Mouse (Mus musculus) liver, embryonic 13.5 days (tissue): ENCODE measurements around the gene Eef2kmt. TPM values are rescaled to one million over a fixed set of nuclear protein-coding genes. Genes with fewer than 3 reads are reported as not detected.

Source experiments
- ATAC-seq: fragments of 200-750 bp; cut with Nextera tagmentation; 2 replicates; pipeline ENCODE4 v1.8.0; 2017; ENCODE audit warnings: low read depth, mild to moderate bottlenecking, moderate number of reproducible peaks, moderate library complexity
- DNase-seq: peaks from one replicate; pipeline ENCODE4 v3.0.0; 2022
- H3K27ac ChIP-seq: fragments of 300-500 bp; sonication (generic); 2 replicates; pipeline ENCODE4 v1.5.1; 2015; ENCODE audit warnings: moderate library complexity, mild to moderate bottlenecking, inconsistent platforms
- H3K27me3 ChIP-seq: fragments of 300-500 bp; sonication (generic); 2 replicates; pipeline ENCODE4 v1.6.1; 2015; ENCODE audit warnings: mild to moderate bottlenecking, inconsistent platforms
- H3K36me3 ChIP-seq: fragments of 300-500 bp; sonication (generic); 2 replicates; pipeline ENCODE4 v1.6.1; 2015; ENCODE audit warnings: mild to moderate bottlenecking, inconsistent platforms
- H3K4me1 ChIP-seq: fragments of 300-500 bp; sonication (generic); replicated peaks from 2 replicates; pipeline ENCODE4 v1.6.1; 2015; ENCODE audit warnings: inconsistent platforms
- H3K4me2 ChIP-seq: fragments of 300-500 bp; sonication (generic); 2 replicates; pipeline ENCODE4 v1.6.1; 2015; ENCODE audit warnings: inconsistent platforms, mild to moderate bottlenecking, moderate library complexity
- H3K4me3 ChIP-seq: fragments of 300-500 bp; sonication (generic); replicated peaks from 2 replicates; pipeline ENCODE4 v1.5.1; 2015; ENCODE audit warnings: mild to moderate bottlenecking, inconsistent platforms
- H3K9ac ChIP-seq: fragments of 300-500 bp; sonication (generic); 2 replicates; pipeline ENCODE4 v1.6.1; 2015; ENCODE audit warnings: mild to moderate bottlenecking, inconsistent platforms
- H3K9me3 ChIP-seq: fragments of 300-500 bp; sonication (generic); replicated peaks from 2 replicates; pipeline ENCODE4 v1.6.1; 2016; ENCODE audit warnings: inconsistent platforms
- WGBS: fragments of 180-500 bp; shearing (Covaris S2); methylation state at CpG from one replicate; pipeline ENCODE4 v1.1.7; 2015; ENCODE audit not compliant: insufficient replicate concordance; 5-methylcytosine and 5-hydroxymethylcytosine counted together
- polyA plus RNA-seq: library from polyadenylated mRNA; unstranded; fragments of >200 nt; fragmentation: Nextera tagmentation; extraction: Ambion mirVana; gene quantifications from 2 replicates; pipeline ENCODE4 v1.2.1, GENCODE M21; 2015

Gene Eef2kmt
- polyA plus RNA-seq, 1 experiment from 2014 or later = 15.0 TPM

GRCm38 (mm10) chr16:5217341-5218133 lies 38.2 kb downstream of the Eef2kmt start:
- no peaks in the 10 kb centered on the region for H3K27me3 ChIP-seq
- no peak overlapping the region for H3K9ac ChIP-seq
- DNase-seq (no peak), ATAC-seq (no peak)
- H3K4me3 ChIP-seq = no peak overlapping the region
- H3K4me2 ChIP-seq = no peak overlapping the region
- no peaks in the 10 kb centered on the region for H3K36me3 ChIP-seq
- H3K27ac ChIP-seq = no peak overlapping the region
- no peaks in the 10 kb centered on the region for H3K4me1 ChIP-seq
- no peaks in the 10 kb centered on the region for H3K9me3 ChIP-seq
- 54% methylated on average over 5 of the region's 5 CpGs for WGBS

- H3K9me3 ChIP-seq = no peaks in the 10 kb centered on the region
Measured at GRCm38 (mm10) chr16:5216686-5217085, 39.1 kb downstream of the Eef2kmt start.

GRCm38 (mm10) chr16:5214126-5214525 lies 41.7 kb downstream of the Eef2kmt start:
- no peak for DNase-seq
- no peak for ATAC-seq

More at GRCm38 (mm10) chr16:5216686-5217085, 39.1 kb downstream of the Eef2kmt start:
- DNase-seq = no peak
- H3K27me3 ChIP-seq = no peaks in the 10 kb centered on the region
- H3K4me2 ChIP-seq = no peak overlapping the region
- H3K9ac ChIP-seq = no peak overlapping the region
- WGBS = 41% methylated on average over 6 of the region's 6 CpGs
- no peak for ATAC-seq
- H3K4me3 ChIP-seq = no peak overlapping the region
- no peaks in the 10 kb centered on the region for H3K4me1 ChIP-seq
- H3K27ac ChIP-seq = no peak overlapping the region
- H3K36me3 ChIP-seq = no peaks in the 10 kb centered on the region

GRCm38 (mm10) chr16:5212150-5212549 lies 43.6 kb downstream of the Eef2kmt start:
- no peaks in the 10 kb centered on the region for H3K27me3 ChIP-seq
- H3K4me1 ChIP-seq = no peaks in the 10 kb centered on the region
- no peak overlapping the region for H3K4me2 ChIP-seq
- ATAC-seq (no peak), DNase-seq (no peak)
- WGBS = 61% methylated on average over 3 of the region's 3 CpGs
- H3K27ac ChIP-seq = no peak overlapping the region
- no peaks in the 10 kb centered on the region for H3K9me3 ChIP-seq
- H3K4me3 ChIP-seq = no peak overlapping the region
- no peaks in the 10 kb centered on the region for H3K36me3 ChIP-seq
- H3K9ac ChIP-seq = no peak overlapping the region

More at GRCm38 (mm10) chr16:5214126-5214525, 41.7 kb downstream of the Eef2kmt start:
- no peaks in the 10 kb centered on the region for H3K9me3 ChIP-seq
- no peak overlapping the region for H3K4me2 ChIP-seq
- no peaks in the 10 kb centered on the region for H3K4me1 ChIP-seq
- H3K36me3 ChIP-seq = no peaks in the 10 kb centered on the region
- 76% methylated on average over 2 of the region's 2 CpGs for WGBS
- no peak overlapping the region for H3K9ac ChIP-seq
- H3K4me3 ChIP-seq = no peak overlapping the region
- H3K27ac ChIP-seq = no peak overlapping the region
- H3K27me3 ChIP-seq = no peaks in the 10 kb centered on the region

- Histone ChIP-seq H3K27ac (no peak overlapping the region), H3K9ac (no peak overlapping the region), H3K4me1 (no peaks in the 10 kb centered on the region), H3K36me3 (no peaks in the 10 kb centered on the region), H3K4me2 (no peak overlapping the region), H3K27me3 (no peaks in the 10 kb centered on the region), H3K9me3 (no peaks in the 10 kb centered on the region), H3K4me3 (no peak overlapping the region)
- 23% methylated on average over 2 of the region's 2 CpGs for WGBS
- DNase-seq (no peak), ATAC-seq (no peak)
Measured at GRCm38 (mm10) chr16:5210365-5210764, 45.4 kb downstream of the Eef2kmt start.

- H3K4me2 ChIP-seq = no peak overlapping the region
- peaks cover 23% of the 10 kb centered on the region for H3K4me1 ChIP-seq
- H3K27ac ChIP-seq = no peak overlapping the region
- H3K27me3 ChIP-seq = no peaks in the 10 kb centered on the region
- ATAC-seq (no peak), DNase-seq (no peak)
- H3K36me3 ChIP-seq = peaks cover 3% of the 10 kb centered on the region
- H3K9ac ChIP-seq = no peak overlapping the region
- no peak overlapping the region for H3K4me3 ChIP-seq
- H3K9me3 ChIP-seq = no peaks in the 10 kb centered on the region
- WGBS = 57% methylated on average over 5 of the region's 5 CpGs
Measured at GRCm38 (mm10) chr16:5206051-5206450, 49.7 kb downstream of the Eef2kmt start.

- H3K36me3 ChIP-seq = peaks cover 8% of the 10 kb centered on the region
- no peak overlapping the region for H3K27ac ChIP-seq
- H3K4me1 ChIP-seq = peaks cover 23% of the 10 kb centered on the region
- H3K9me3 ChIP-seq = no peaks in the 10 kb centered on the region
- H3K27me3 ChIP-seq = no peaks in the 10 kb centered on the region
- no peak for DNase-seq
- H3K4me2 ChIP-seq = no peak overlapping the region
- no peak overlapping the region for H3K4me3 ChIP-seq
- ATAC-seq = no peak
- no peak overlapping the region for H3K9ac ChIP-seq
- 66% methylated on average over 5 of the region's 5 CpGs for WGBS
Measured at GRCm38 (mm10) chr16:5205431-5205970, 50.3 kb downstream of the Eef2kmt start.

- H3K27ac ChIP-seq = peak within 1 kb of the TSS; percentile 64
- 2% methylated on average over 36 of the region's 40 CpGs for WGBS
- peak; percentile 57 for DNase-seq
Measured at GRCm38 (mm10) chr16:5203668-5204433, 51.9 kb downstream of the Eef2kmt start, which contains the start of gene Nagpa. Nagpa (minus strand) TSS chr16:5204012.

GRCm38 (mm10) chr16:5203200-5203599 lies 52.6 kb downstream of the Eef2kmt start:
- Histone ChIP-seq H3K4me3 (peak overlapping the region; percentile 78), H3K27ac (peak overlapping the region; percentile 64), H3K4me1 (peaks cover 23% of the 10 kb centered on the region), H3K4me2 (peak overlapping the region; percentile 94), H3K9ac (peak overlapping the region; percentile 78), H3K27me3 (no peaks in the 10 kb centered on the region), H3K36me3 (peaks cover 31% of the 10 kb centered on the region), H3K9me3 (no peaks in the 10 kb centered on the region)
- peak; percentile 5 for DNase-seq
- WGBS = under 1% methylated on average over 36 of the region's 36 CpGs
- ATAC-seq = peak; percentile 48

More at GRCm38 (mm10) chr16:5203668-5204433, 51.9 kb downstream of the Eef2kmt start, which contains the start of gene Nagpa:
- Histone ChIP-seq H3K4me1 (peaks cover 23% of the 10 kb centered on the region), H3K9ac (peak within 1 kb of the TSS; percentile 78), H3K4me2 (peak within 1 kb of the TSS; percentile 94), H3K9me3 (no peaks in the 10 kb centered on the region), H3K36me3 (peaks cover 25% of the 10 kb centered on the region), H3K27me3 (no peaks in the 10 kb centered on the region), H3K4me3 (peak within 1 kb of the TSS; percentile 78)
- peak; percentile 76 for ATAC-seq

- H3K4me3 ChIP-seq = peak overlapping the region; percentile 78
- H3K9me3 ChIP-seq = no peaks in the 10 kb centered on the region
- H3K4me1 ChIP-seq = peaks cover 23% of the 10 kb centered on the region
- peak overlapping the region; percentile 78 for H3K9ac ChIP-seq
- WGBS = 4% methylated on average over 4 of the region's 4 CpGs
- peak overlapping the region; percentile 94 for H3K4me2 ChIP-seq
- peaks cover 36% of the 10 kb centered on the region for H3K36me3 ChIP-seq
- H3K27ac ChIP-seq = no peak overlapping the region; the same call in 1 of the 2 replicates
- DNase-seq (peak; percentile 17), ATAC-seq (no peak)
- no peaks in the 10 kb centered on the region for H3K27me3 ChIP-seq
Measured at GRCm38 (mm10) chr16:5202681-5203080, 53.1 kb downstream of the Eef2kmt start.

- Histone ChIP-seq H3K9me3 (no peaks in the 10 kb centered on the region), H3K4me3 (no peak overlapping the region), H3K4me1 (no peaks in the 10 kb centered on the region), H3K36me3 (peaks cover 34% of the 10 kb centered on the region), H3K27ac (no peak overlapping the region), H3K4me2 (no peak overlapping the region), H3K9ac (no peak overlapping the region), H3K27me3 (no peaks in the 10 kb centered on the region)
- peak; percentile 23 for DNase-seq
- 30% methylated on average over 6 of the region's 6 CpGs for WGBS
- no peak for ATAC-seq
Measured at GRCm38 (mm10) chr16:5195080-5195479, 60.7 kb downstream of the Eef2kmt start.
